Mouse (Mus musculus) lung, postnatal 0 days (tissue): ENCODE measurements at regions not wholly inside any gene's neighbourhood (a gene's known extent, or its start where the extent isn't known, plus 50 kb on each side); places are given as distances from the start of the nearest gene placed in this dataset.

ENCODE experiments used
- CTCF ChIP-seq: IDR thresholded peaks from 2 replicates; pipeline ENCODE4 v1.5.1; 2016; ENCODE audit warnings: antibody characterized with exemption, mild to moderate bottlenecking
- EP300 ChIP-seq: IDR thresholded peaks from 2 replicates; pipeline ENCODE4 v1.6.1; 2016; ENCODE audit warnings: antibody characterized with exemption, mild to moderate bottlenecking, control low read depth

- no peak for TF ChIP-seq CTCF
- TF ChIP-seq EP300 = no peak
Observed at GRCm38 (mm10) chr4:56633528-56633927, 106.3 kb upstream of the Gm26657 start.
